Mouse (Mus musculus) right cerebral cortex, postnatal 14 days (tissue): ENCODE data around the gene Fbxo17.

ENCODE experiments used
- DNase-seq: peaks from one replicate; pipeline ENCODE4 v3.0.0; 2022

Fbxo17 gene

DNA sequence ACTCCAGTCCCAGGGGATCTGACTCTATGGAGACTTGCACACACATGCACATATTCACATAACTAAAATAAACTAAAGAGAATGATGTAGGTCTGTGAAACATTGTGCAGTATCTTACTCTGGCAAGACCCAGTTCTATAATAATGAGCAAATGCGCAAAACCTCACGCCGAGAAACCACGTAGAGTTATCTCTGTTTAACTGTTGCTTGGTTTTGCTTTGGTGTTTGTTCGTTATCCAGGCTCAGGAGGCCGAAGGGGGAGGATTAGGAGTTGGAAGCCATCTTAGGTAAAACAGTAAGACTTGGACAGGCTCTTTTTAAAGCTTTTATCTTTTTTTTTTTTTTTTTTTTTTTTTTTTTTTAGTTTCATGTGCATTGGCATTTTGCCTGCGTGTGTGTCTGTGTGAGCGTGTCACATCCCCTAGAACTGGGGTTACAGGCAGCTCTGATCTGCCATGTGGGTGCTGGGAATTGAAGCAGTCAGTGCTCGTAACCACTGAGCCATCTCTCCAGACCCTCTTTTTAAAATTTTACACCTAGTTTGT, 52.9 kb downstream of the Fbxo17 start:
- no peak for DNase-seq

DNA sequence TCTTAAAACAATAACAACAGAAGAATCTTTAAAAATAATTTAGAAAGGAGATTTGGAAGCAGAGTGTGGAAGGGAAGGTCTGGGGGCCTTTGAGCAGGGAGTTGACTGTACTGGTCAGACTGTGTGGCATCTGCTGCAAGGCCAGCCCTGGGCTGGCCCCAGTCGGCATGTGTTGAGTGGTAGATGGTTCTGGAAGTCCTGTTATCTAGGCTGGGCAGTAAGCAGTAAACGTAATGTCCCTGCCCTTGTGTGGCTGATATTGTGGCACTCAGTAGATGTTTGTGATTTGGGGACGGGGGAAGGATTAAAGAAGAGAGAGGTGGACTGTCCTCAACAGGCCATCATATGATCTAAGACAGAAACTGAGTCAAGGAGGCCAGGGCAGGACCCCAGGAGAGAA, 53.7 kb downstream of the Fbxo17 start:
- DNase-seq = no peak

DNA sequence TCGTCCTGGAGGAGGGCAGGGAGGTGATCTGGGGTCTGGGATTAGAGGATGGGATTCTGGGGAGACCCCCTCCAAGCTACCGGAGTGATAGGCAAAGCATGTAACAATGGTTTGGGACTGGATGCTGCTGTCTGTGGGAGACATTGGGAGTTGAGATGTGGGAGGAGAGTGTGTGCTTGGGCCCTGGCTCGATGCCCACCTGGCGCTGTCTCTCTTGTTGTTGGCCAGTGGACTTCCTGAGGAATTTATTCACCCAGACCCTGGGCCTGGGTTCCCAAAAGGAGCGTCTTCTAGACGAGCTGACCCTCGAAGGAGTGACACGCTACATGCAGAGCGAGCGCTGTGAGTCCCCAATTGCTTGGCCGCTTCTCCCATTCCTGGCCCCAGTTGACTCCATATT, 55.3 kb downstream of the Fbxo17 start:
- DNase-seq = no peak

DNA sequence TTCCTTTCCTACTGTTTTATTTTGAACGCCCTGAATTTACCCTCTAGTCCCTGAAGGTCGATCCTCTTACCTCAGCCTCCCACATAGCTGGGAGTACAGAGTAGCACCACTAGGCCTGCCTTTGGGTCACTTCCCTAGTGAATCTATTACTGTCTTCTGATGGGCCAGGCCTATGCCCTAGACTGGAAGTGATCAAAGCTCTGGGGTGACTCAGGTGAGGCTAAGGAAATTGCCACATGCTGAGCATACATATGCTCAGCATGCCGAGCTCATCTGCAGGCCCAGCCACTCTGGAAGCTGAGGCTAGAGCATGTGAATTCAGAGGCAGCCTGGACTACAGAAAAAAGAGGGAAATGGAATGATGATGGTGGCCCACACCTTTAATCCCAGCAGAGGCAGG, 56.6 kb downstream of the Fbxo17 start:
- no peak for DNase-seq

DNA sequence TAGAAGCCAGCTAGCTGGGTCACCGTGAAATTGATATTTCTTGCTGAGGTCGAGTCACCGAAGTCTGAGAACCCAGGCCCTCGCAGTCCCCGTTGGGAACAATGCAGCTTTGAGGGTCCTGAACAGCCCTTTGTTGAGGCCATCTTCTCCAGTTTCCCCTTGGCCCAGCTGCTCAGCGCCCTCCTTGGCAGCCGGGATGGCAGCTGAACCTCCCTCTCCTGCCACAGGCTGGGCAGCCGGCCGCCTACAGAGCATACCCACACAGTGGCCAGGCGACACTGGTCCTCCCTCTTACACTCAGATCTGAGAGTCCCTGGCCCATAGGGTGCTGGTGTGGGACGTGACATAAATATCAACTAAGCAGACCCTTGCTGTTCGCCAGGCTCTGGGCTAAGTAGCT, 57.6 kb downstream of the Fbxo17 start:
- no peak for DNase-seq

DNA sequence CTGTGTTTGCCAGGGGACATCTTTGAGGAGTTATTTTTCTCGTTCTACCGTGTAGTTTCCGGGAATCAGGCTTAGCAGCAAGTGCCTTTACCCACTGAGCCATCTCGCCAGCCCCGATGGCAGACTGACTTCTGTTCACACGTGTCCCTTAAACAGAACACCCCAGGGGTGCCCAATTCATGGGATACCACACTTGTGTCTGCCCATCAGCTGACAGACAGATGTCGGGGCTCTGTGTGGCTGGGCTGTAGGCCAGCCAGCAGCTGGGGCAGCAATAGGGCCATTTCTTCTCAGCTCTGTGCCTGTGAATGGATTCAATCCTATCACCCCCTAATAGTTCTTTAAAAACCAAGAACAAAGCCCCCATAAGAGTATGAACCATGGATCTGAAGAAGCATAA, 58.5 kb downstream of the Fbxo17 start:
- DNase-seq = no peak

DNA sequence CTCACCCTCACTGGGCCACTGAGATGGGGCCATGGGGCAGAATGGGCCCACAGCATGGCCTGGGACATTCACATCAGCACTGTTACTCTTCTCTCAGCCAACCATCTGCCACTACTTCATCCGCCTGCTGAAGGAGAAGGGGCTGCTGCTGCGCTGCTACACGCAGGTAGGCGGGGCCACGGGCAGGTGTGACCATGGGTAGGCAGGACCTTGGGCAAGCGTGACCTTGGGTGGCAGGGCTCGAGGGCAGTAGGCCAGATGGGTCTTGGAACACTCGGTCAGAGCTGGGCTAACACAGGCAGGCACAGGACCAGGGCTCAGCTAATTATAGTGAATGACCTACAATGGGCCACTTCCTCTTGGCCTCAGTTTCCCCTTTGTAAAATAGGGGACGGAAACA, 62.2 kb downstream of the Fbxo17 start:
- DNase-seq = no peak

DNA sequence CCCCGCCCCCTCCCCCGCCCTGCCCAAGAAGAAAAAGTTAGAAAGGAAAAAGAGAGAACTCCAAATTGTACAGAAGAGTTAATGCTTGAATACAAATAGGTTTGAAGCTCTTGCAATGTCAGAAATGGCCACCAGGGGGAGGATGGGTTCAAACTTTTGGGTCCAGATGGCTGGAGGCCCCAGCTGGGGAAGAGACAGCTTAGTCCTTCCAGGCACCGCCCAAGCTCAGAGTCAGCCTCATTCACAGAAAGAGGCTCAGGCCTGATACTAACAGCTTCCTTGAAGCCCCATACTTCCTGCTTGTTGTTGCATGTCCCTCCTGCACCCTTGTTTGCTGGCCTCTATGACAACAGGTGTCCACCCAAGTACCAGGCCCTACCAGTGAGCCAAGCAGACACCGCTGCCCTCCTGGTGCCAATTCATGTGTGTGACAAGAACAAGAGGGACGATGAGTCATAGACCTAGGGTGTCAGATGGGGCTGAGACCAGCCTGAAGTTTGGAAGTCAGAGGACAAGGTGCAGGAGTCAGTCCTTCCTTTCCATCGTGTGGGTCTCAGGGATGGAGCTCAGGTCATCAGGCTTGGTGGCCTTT, 63.6 kb downstream of the Fbxo17 start:
- peak; percentile 91 for DNase-seq

DNA sequence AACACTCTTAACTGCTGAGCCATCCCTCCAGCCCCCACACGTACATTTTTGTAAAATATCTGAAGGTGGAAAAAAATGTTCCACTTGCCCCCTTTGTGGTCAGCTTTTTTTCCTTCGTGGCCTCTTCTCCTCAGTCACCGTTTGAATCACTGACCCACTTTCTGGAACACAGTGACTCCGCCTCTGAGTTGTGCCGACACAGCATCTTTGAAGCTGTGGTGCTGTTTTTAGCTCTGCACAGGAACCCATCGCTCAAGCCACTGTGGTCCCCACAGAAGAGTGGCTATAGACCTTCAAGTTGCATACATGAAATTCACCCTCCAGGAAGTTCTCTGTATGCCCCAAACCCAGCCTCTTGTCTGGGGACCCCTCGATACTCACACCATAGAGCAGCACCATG, 64.3 kb downstream of the Fbxo17 start:
- no peak for DNase-seq

DNA sequence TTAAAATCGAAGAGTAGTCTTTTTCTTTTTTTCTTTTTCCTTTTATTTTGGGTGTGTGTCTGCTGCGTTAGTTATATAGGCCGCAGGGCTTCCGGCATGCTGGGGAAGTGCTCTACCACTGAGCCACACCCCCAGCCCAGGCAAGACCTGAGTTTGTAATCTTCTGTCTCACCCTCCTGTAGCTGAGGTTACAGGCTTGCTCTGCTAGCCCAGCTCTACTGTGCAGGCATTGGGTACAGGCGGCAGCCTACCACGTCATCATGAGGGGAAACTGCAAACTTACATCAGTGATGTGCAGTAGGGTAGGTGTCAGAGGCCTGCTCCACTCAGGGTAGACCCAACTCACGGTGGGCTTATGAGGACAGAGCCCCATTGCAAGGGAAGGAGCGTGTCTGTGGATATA, 64.7 kb downstream of the Fbxo17 start:
- DNase-seq = no peak

DNA sequence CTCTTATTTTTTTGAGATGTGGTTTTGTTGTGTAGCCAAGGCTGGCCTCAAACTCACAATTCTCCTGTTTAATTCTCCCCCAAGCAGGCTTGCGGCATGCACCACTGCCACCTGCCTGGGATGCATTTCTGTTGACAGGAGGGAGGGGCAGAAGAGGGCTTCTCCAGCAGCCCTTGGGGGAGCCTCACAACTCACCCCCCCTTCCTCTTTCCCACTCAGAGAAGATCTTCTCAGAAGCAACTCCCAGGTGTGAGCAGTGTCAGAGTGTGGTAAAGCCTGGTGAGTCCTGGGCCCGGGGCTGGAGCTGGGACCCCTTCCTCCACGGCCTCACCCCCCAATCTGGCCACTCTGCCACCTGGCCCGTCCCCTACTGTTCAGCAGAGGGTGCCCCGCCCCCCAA, 68.6 kb downstream of the Fbxo17 start:
- DNase-seq = no peak
